Mouse (Mus musculus): ENCODE measurements around the gene S100a3.

Gene S100a3

DNA sequence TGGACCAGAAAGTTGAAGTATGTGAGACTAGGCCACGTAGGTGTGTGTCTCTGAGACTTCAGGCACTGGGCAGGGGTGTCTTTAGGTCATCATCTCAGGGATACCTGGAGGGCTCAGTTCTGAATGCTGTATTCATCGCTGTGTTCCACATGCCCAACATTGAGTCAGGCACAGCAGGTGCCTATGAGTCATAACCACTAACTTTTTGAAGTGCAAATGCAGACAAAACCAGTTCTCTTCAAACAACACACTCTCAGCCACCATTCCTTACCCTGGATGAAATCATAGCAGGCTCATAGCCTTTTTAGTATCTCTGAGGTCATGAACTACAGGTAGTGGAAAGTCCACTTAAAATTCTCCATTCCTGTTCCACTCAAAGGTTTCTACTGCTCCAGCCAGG, 68.9 kb downstream of the S100a3 start:
- no peak for DNase-seq

GRCm38 (mm10) chr3:90631984-90632383, 71.6 kb downstream of the S100a3 start:
- no peak for DNase-seq

DNA sequence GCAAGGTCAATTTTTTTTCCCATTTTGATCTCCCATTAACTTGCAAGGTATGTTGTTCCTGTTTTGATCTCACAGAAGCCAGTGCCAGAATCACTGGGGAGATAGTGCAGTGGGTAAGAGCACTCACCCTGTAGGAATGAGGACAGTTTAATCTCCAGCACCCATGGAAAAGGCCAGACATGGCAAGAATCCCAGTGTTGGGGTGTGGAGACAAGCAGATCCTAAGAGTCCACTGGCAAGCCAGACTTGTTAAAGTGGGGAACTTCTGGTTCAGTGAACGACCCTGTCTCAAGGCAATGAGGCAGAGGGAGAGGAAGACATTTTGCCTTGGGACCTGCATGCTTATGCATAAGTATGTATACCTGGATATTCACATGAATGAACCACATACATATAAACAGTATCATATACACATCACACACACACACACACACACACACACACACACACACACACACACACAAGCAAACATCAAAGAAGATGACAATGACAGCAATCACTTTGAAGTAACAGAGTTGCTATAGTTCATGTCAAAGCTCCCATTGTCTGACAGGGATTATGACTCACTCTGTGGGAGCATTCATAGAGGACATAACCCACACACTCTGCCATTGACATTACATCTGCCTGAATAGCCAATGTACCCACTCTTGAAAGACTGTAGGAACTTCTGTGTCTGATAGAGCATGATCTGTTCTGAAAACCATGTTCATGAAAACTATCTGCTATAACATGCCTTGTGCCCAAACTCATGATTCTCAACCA, 78.3 kb downstream of the S100a3 start:
- DNase-seq, result no peak

- peak in 1 of 2 experiments; percentile 36 for DNase-seq
Measured at GRCm38 (mm10) chr3:90639511-90640154, 79.3 kb downstream of the S100a3 start.

GRCm38 (mm10) chr3:90640981-90641380, 80.6 kb downstream of the S100a3 start:
- DNase-seq, result no peak

DNA sequence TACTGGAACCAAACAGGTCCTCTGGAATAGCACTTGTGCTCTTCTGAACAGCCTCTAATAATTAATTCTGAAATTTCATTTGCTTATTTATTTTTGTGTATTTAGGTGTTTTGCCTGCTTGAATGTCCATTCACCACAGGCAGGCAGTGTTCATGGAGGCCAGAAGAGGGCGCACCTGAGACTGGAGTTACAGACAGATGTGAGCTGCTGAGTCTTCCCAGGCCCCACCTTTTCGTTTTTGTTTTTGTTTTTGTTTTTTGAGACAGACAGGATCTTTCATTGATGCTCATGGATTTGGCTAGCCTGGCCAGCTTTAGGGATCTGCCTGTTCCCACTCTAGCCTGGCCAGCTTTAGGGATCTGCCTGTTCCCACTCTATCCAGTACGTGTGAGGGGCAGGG, 83.8 kb downstream of the S100a3 start:
- DNase-seq, result peak in 1 of 2 experiments; percentile 34

DNA sequence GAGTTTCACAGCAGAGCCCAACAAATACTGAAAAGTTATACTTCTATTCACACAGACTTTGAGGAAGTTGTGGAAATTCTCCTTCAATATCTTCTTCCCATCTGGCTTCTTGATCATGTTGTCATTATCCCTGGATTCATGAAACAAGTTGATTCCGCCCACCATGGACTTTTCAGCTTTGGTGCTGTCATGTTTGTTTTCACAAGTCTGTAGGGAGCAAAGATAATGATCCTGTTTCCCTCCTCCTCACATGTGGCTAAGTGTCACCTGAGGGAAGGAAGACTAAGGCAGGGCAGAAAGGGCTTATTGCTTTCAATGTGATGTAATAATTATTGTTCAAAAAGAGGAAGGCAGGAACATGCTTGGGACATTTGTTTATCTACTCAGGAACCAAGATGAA, 86.9 kb downstream of the S100a3 start:
- DNase-seq, result no peak

DNA sequence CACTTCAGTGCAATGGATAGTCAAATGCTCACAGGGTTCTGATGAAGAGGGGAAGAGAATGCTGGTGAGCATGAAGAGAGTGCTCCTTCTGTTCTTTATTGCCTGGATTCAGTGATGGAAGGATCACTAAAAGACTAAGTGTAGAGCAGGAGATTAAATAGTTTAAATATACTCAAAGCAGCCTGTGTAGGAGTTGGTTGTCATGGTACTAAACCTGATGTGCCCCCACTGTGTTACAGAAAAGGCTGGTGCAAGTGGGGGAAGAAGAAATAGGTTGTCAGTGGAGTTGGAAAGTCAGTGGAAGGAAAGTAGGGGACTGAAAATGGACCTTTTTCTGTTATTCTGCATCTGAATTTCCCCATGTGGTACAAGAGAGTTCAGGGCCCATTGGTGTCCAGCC, 88.6 kb downstream of the S100a3 start:
- no peak for DNase-seq

DNA sequence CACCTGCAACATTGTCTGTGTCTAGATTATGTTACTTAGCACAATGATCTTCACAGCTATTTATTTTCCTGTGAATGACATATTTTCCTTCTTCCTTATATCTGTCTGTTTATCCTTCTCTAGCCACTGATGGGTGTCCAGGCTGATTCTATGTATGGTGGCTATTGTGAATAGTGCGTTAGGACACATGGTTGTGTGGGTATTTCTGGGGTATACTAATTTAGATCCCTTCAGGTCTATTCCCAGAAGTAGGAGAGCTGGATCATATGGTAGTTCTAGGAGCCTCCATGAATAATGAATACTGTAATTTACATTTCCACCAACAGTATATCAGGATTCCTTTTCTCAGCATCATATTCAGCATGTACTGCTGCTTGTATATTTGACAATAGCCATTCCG, 89.5 kb downstream of the S100a3 start:
- no peak for DNase-seq
